Mouse (Mus musculus) frontal cortex, postnatal 14 days (tissue): ENCODE results near the gene Gm17720.
"Not testable (repeated sequence)": the region's sequence is repeated elsewhere in the genome, so short reads cannot be mapped to it uniquely, and the experiment has no call there.

Experiments
- DNase-seq, 2 experiments: peaks; one replicate each; pipeline ENCODE4 v3.0.0; 2022; ENCODE audit warnings: low spot score in 2 of 2

The Gm17720 gene

DNA sequence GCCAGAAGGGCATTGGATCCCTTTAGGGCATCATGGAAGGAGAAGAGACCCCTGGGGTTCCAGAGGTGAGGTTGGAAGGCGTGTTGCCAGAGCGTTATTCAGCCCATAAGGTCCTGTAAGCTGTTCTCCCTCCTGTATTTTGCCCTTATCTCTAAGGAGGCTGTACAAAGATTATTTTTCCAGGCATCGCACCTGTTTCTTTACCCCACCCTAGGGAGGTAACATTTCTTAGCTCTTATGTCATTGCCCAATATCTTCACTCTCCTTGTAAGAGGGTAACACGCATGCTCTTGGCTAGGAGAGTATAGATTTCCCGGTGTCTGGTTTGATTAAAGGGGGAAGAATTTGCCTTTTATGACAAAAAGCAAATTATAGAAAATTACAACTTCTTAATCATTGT is 62.9 kb downstream of the Gm17720 start, which contains the start of gene Chst4:
TSS of gene Chst4 (minus strand) at position 82 of the 400 bp plus-strand sequence.
- DNase-seq = no peak

DNA sequence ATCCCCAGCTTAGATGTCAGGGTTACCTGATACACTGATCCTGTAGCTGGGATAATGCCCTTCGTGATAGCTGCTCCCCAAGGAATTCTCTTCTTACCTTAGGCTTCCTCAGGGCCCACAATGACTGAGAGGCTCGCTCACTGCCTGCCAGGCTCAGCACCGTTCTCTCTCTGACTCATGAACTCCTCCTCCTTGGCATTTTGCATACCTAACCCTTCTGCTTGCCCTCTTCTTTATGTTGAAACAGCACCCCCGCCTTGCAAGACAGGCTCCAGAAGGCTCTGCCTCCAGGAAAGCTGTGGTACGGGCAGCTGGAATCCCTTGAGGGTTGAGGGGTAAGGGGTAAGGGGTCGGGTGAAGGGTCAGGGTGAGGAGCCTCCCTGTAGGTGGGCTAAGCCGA is 63.3 kb downstream of the Gm17720 start:
- DNase-seq = no peak

DNA sequence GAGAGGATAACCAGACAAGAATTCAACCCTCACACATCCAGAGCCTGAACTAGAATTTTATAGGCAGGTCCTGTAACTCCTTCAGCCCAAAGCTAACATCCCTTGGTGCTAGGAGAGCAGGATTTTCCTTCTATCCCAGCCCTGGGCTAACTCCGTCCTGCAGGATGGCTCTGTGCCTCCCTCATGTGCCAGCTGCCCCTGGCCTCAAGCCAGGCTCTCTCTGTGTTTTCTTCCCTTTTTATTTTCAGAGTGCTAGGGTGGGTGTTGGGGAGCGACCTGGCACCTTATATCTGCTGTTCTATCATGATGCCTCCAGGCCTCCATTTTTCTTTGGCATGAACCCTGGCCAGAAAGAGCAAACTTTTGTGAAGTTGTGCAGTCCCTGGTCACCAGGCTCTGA is 66.4 kb downstream of the Gm17720 start:
- DNase-seq = no peak

DNA sequence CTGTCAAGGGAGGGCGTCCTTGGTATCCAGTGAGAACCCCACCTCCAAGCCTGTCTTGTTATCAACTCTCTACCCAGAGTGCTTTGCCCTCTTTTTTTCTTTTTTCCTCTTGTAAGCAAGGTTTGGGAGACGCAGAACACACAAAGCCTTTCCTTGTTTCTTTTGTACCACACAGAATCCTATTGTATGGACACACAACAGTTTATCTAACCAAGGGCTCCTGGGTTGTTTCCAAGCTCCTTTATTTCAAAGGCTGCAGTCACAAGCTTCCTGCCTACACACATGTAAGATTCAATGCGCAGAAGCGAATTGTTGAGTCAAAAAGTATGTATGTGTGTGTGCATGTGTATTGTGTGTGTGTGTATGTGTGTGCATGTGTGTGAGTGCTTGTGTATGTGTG is 68.2 kb downstream of the Gm17720 start:
- no peak for DNase-seq

DNA sequence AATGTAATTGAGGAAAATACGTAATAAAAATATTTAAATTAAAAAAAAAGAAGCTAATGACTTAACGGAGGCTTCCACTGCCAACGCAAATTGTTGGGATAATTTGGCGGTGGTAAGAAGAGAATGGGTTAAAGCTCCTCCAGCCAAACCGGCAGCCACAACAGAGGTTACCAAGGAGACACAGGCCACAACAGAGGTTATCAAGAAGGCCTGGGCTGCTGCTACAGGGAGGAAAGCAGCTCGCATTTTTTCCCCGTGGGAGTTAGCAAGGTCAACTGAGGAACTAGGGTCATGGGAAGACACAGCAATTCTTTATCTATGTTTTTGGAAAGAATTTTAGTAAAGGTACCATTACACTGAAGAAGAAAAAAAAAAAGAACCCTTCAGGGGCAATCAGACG is 68.8 kb downstream of the Gm17720 start:
- DNase-seq = not testable (repeated sequence)
